Mouse (Mus musculus): ENCODE data around the gene Trex1.

DNA sequence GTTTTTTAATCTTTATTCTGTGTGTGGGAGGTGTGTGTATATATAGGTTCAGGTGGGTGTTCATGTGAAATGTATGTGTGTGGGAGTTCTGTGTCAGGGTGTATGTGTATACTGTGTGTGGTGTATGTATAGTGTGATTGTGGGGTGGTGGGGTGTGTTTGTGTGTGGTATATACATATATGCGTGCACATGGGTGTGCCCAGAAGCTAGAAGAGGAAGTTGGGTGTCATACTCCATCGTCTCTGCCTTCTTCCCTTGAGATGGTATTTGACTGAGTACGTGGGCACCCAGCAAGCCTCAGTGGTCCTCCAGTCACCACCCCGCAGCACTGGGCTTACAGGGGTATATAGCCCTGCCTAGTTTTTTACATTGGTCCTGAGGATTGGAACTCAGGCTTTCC, 38.1 kb downstream of the Trex1 start:
- no peak for TF ChIP-seq CTCF (IDR thresholded peaks at IDR 0.05; ENCODE audit: borderline replicate concordance, control insufficient read depth, extremely low read depth, insufficient read depth, low read length, poor library complexity)
- no peak for TF ChIP-seq POLR2A (IDR thresholded peaks at IDR 0.05; ENCODE audit: control insufficient read depth, extremely low read depth, insufficient read depth, low read length, poor library complexity)

All from thymus, adult 2 months (tissue).